Mouse (Mus musculus) intestine, embryonic 16.5 days (tissue): Measurements from ENCODE around the gene Ppp2r5a. TPM values are rescaled to one million over a fixed set of nuclear protein-coding genes. Genes with fewer than 3 reads are reported as not detected.

Experiments
- ATAC-seq: fragments of 200-750 bp; cut with Nextera tagmentation; 2 replicates; pipeline ENCODE4 v1.8.0; 2017; ENCODE audit warnings: moderate TSS enrichment, moderate library complexity
- H3K27ac ChIP-seq: fragments of 300-500 bp; sonication (generic); 2 replicates; pipeline ENCODE4 v1.5.1; 2014; ENCODE audit warnings: mild to moderate bottlenecking, low read length
- H3K27me3 ChIP-seq: fragments of 300-500 bp; sonication (generic); replicated peaks from 2 replicates; pipeline ENCODE4 v1.6.1; 2014; ENCODE audit warnings: low read length, control low read depth, mixed read lengths; ENCODE audit not compliant: control insufficient read depth, insufficient read depth
- H3K36me3 ChIP-seq: fragments of 300-500 bp; sonication (generic); 2 replicates; pipeline ENCODE4 v1.6.1; 2014; ENCODE audit warnings: low read length, control low read depth; ENCODE audit not compliant: control insufficient read depth, insufficient read depth
- H3K4me1 ChIP-seq: fragments of 300-500 bp; sonication (generic); 2 replicates; pipeline ENCODE4 v1.6.1; 2014; ENCODE audit warnings: low read length, control low read depth, mixed read lengths; ENCODE audit not compliant: control insufficient read depth, insufficient read depth
- H3K4me2 ChIP-seq: fragments of 300-500 bp; sonication (generic); 2 replicates; pipeline ENCODE4 v1.6.1; 2014; ENCODE audit warnings: low read depth, low read length, control low read depth
- H3K4me3 ChIP-seq: fragments of 300-500 bp; sonication (generic); 2 replicates; pipeline ENCODE4 v1.5.1; 2014; ENCODE audit warnings: mild to moderate bottlenecking, low read length
- H3K9ac ChIP-seq: fragments of 300-500 bp; sonication (generic); 2 replicates; pipeline ENCODE4 v1.6.1; 2014; ENCODE audit warnings: low read depth, low read length
- H3K9me3 ChIP-seq: fragments of 300-500 bp; sonication (generic); 2 replicates; pipeline ENCODE4 v1.6.1; 2016; ENCODE audit warnings: low read length, control low read depth; ENCODE audit not compliant: control insufficient read depth
- WGBS: fragments of 180-500 bp; shearing (Covaris S2); extraction: QIAGEN DNeasy Blood & Tissue Kit; methylation state at CpG from one replicate; pipeline ENCODE4 v1.1.7; 2014; 5-methylcytosine and 5-hydroxymethylcytosine counted together
- polyA plus RNA-seq: library from polyadenylated mRNA; unstranded; fragments of >200 nt; fragmentation: Nextera tagmentation; extraction: Ambion mirVana; gene quantifications from 2 replicates; pipeline ENCODE4 v1.2.1, GENCODE M21; 2015

Ppp2r5a gene
- polyA plus RNA-seq, 1 experiment from 2014 or later, result 11.8 TPM

DNA sequence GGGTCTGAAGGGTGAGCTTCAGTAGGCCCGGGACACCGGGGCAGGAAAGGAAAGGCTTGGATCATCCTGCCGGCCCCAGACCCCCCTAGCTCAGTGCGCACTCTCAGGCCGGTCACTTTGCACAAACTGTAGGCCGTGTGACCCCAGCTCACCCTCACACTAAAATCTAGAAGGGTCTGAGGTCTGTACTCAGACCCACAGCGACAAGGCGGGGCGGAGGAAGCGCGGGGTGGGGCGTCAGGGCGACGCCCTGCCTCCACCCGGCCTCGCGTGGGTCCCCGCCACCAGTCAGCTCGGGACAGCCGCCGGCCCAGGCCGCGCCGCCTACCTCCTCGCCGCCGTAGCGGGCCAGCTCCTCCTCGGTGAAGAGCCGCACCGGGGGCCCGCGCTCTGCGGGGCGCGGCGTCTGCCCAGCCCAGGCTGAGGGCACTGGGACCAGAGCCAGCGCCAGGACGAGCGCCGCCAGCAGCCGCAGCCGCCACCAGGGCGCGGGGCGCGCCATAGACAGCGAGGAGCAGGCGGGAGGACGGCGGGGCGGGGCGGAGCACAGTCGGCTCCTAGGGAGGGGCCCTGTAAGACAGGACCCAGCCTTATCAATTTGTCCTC lies 85.4 kb downstream of the Ppp2r5a start, which contains the start of gene Nenf:
Nenf (minus strand) TSS at position 604 of the 606 bp plus-strand sequence.
- ATAC-seq, result peak; percentile 96
- Histone ChIP-seq H3K36me3 (no peaks in the 10 kb centered on the region), H3K9me3 (no peaks in the 10 kb centered on the region), H3K4me3 (peak within 1 kb of the TSS; percentile 77), H3K9ac (peak within 1 kb of the TSS; percentile 91), H3K4me2 (peak within 1 kb of the TSS; percentile 60), H3K27me3 (no peaks in the 10 kb centered on the region), H3K4me1 (peaks cover 9% of the 10 kb centered on the region), H3K27ac (peak within 1 kb of the TSS; percentile 80)
- WGBS, result under 1% methylated on average over 54 of the region's 54 CpGs

DNA sequence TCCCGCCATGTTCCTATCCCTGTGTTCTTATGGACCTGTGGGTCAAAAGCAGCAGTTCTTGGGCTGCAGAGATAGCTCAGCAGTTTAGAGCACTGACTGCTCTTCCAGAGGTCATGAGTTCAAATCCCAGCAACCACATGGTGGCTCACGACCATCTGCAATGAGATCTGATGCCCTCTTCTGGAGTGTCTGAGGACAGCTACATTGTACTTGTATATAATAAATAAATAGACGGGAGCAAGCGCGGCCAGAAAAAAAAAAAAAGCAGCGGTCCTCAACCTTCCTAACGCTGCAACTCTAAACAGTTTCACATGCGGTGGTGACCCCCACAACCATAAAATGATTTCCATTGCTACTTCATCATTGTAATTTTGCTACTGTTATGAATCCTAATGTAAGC lies 86.3 kb downstream of the Ppp2r5a start:
- H3K4me2 ChIP-seq, result peak overlapping the region; percentile 60
- no peaks in the 10 kb centered on the region for H3K9me3 ChIP-seq
- 78% methylated on average over 8 of the region's 8 CpGs for WGBS
- H3K36me3 ChIP-seq, result no peaks in the 10 kb centered on the region
- ATAC-seq, result no peak
- peaks cover 9% of the 10 kb centered on the region for H3K4me1 ChIP-seq
- H3K27me3 ChIP-seq, result no peaks in the 10 kb centered on the region
- H3K9ac ChIP-seq, result peak overlapping the region; percentile 91; the same call in 1 of the 2 replicates
- H3K27ac ChIP-seq, result no peak overlapping the region
- peak overlapping the region; percentile 77 for H3K4me3 ChIP-seq

DNA sequence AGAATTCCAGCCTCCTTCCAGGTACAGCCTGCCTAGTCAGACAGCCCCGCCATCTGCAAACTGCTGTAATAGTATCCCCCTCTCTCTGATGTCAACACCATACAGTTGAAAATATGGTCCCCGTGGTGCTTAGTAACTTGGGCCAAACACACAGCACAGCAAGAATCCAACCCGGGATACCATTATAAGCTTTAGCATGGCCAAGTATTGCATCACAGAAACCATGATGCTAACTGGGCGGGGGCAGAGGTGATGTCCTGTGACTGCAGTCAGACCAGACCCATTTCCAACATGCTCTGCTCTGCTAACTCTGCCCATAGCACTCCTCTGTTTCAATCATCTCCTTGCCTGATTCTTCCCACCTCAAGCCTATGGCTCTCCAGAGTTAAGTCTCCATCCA lies 89.1 kb downstream of the Ppp2r5a start:
- H3K27ac ChIP-seq, result no peak overlapping the region
- H3K4me1 ChIP-seq, result peaks cover 7% of the 10 kb centered on the region
- no peak for ATAC-seq
- no peaks in the 10 kb centered on the region for H3K9me3 ChIP-seq
- H3K27me3 ChIP-seq, result no peaks in the 10 kb centered on the region
- no peak overlapping the region for H3K9ac ChIP-seq
- 68% methylated on average over 4 of the region's 4 CpGs for WGBS
- no peak overlapping the region for H3K4me3 ChIP-seq
- no peak overlapping the region for H3K4me2 ChIP-seq
- H3K36me3 ChIP-seq, result no peaks in the 10 kb centered on the region

DNA sequence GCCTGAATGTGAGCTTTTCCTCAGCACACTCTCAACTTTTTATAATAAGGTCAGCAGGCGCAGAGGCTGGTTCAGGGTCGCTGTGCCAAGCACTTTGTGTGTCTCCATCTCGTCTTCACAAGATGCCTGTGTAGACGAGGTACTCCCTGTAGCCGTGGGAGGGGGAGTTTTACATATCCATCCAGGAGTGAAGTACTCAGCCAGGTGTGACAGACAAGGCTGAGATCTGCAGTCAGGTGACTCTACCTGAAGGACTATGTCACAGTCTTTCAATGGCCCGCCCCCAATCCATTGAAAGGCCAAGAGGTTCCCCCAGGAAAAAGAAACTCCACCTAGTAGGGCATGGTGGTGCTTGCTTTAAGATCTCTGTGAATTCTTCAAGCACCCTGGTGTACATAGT lies 89.9 kb downstream of the Ppp2r5a start:
- Histone ChIP-seq H3K9me3 (no peaks in the 10 kb centered on the region), H3K4me3 (peak overlapping the region; percentile 72), H3K9ac (peak overlapping the region; percentile 76), H3K27me3 (no peaks in the 10 kb centered on the region), H3K27ac (peak overlapping the region; percentile 75), H3K36me3 (no peaks in the 10 kb centered on the region), H3K4me1 (peaks cover 7% of the 10 kb centered on the region), H3K4me2 (peak overlapping the region; percentile 65)
- peak; percentile 4; the same call in 1 of the 2 replicates for ATAC-seq
- 67% methylated on average over 6 of the region's 6 CpGs for WGBS

DNA sequence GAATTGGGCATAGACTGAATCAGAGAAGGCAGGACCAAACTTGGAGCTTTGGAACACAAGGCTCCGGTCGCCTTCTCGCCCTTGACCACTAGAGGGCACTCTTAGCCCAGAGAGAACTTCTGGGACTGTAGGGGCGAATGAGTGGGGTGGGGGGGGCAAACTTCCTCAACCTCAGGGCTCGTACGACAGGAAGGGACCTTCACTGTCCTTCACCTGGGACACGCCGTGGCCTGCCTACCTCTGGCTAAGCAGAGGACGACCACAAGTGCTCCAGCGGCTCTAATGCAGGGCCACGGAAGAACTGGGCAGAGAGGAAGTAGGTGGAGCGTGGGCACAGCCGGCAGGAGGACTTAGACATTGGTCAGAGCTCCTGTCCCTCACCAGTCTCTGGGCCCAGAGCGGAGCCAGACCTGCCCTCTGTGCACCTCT lies 90.5 kb downstream of the Ppp2r5a start:
- WGBS, result under 1% methylated on average over 14 of the region's 14 CpGs
- Histone ChIP-seq H3K9me3 (no peaks in the 10 kb centered on the region), H3K4me3 (peak overlapping the region; percentile 72), H3K27ac (peak overlapping the region; percentile 75), H3K27me3 (no peaks in the 10 kb centered on the region), H3K4me1 (peaks cover 7% of the 10 kb centered on the region), H3K9ac (peak overlapping the region; percentile 76), H3K36me3 (no peaks in the 10 kb centered on the region), H3K4me2 (peak overlapping the region; percentile 65)
- peak; percentile 95 for ATAC-seq

DNA sequence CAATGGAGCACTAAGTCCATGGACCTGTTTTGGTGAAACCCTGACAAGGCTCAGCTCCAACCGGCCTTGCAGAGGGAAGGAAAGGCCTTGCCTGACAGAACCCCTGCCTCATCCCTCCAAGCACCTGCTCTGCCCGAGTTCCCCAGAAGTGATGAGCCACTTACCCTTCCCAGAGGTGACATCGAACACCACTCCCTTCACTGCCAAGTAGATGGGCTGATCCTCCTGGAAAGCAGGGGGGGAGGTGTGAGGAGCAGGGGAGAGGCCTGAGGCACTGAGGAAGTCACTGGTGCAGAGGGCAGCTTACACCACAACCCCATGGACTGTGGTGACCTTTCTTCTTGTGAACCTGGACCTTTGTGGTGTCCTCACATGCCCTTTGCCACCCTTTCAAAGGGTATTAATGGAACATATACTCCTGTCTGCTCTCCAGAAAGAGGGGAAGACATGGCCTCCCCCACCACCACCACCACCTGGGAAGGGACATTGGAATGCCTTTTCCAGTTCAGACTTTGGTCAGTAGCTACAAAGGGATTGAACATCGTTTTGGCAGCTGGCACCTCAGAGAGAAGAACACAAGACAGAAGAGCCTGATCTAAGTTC lies 91.7 kb downstream of the Ppp2r5a start:
- H3K9ac ChIP-seq, result no peak overlapping the region
- no peak overlapping the region for H3K27ac ChIP-seq
- peaks cover 7% of the 10 kb centered on the region for H3K4me1 ChIP-seq
- no peak for ATAC-seq
- no peak overlapping the region for H3K4me3 ChIP-seq
- H3K4me2 ChIP-seq, result no peak overlapping the region
- H3K27me3 ChIP-seq, result no peaks in the 10 kb centered on the region
- no peaks in the 10 kb centered on the region for H3K36me3 ChIP-seq
- 70% methylated on average over 4 of the region's 4 CpGs for WGBS
- no peaks in the 10 kb centered on the region for H3K9me3 ChIP-seq

DNA sequence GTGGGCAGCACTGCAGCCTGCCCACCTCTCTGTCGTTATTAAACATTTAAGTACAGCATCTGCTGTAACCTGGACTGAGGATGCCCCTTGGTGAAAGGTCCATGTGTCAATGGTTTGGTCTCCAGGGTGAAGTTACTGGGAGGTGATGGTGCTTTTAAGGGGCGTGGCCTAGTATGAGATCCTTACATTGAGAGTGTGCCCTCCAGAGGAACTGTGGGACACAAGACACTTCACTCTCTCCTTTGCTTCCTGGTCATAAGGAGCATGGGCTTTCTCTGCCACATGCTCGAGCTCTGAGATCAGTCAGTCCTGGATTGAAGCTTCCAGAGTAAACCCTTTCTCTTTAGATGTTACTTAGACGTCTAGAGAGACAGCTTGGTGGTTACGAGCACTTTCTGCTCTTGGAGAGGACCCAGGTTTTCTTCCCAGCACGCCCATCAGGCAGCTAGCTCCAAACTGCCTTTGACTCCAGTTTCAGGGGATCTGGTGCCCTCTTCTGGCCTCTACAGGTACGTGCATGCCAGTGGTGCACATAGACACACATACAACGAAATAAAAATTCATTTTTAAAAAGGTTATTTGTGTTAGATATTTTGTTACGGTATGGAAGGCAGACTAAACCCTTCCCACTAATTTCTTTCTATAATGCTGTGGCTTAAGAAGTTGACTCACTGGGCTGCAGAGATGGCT lies 95.2 kb downstream of the Ppp2r5a start:
- WGBS, result 84% methylated on average over 9 of the region's 9 CpGs
- H3K4me3 ChIP-seq, result no peak overlapping the region

DNA sequence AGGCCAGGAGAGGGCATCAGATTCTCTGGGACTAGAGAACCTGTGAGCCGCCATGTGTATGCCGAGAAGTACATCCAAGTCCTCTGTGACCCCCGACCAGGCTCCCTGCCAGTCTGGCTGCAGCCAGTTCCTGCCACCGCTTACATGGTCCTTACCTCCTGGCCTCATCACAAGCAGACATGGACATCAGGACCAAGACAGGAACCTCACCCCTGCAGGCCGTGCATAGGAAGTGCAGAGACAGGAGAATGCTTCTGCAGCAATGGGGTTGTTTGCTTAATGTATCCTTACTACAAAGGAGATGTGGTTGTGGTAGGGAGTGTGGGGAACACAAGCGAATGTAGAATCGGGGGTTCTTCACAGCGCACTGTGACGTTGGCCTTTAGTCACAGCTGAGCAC lies 96.8 kb downstream of the Ppp2r5a start:
- no peak overlapping the region for H3K9ac ChIP-seq
- WGBS, result 87% methylated on average over 9 of the region's 9 CpGs

More for the DNA sequence above, 95.2 kb downstream of the Ppp2r5a start:
- Histone ChIP-seq H3K4me2 (no peak overlapping the region), H3K4me1 (peaks cover 2% of the 10 kb centered on the region; the same call in 1 of the 2 replicates), H3K27me3 (no peaks in the 10 kb centered on the region), H3K9ac (no peak overlapping the region), H3K27ac (no peak overlapping the region), H3K9me3 (no peaks in the 10 kb centered on the region), H3K36me3 (0 out of 2 replicates have a peak, but pooled peaks cover 2% of the 10 kb centered on the region)
- ATAC-seq, result no peak

DNA sequence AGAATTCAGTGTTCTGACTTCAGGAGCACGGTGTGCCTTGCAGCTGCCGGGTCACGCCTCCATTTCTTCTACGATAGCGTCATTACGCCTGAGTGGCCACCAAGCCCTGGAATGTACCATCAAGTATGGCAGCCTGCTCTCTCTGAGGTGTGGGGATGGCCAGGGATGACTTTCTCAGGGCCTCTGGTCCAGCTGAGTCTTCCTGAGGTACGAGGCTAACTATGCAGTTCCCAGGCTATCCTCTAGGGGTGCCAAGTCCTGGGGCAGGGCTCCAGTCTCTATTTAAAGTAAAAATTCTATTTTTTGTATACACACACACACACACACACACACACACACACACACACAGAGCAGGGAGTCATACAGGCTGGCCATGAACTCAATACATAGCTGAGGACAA lies 97.5 kb downstream of the Ppp2r5a start:
- Histone ChIP-seq H3K4me1 (no peaks in the 10 kb centered on the region), H3K4me3 (no peak overlapping the region), H3K9me3 (no peaks in the 10 kb centered on the region), H3K36me3 (0 out of 2 replicates have a peak, but pooled peaks cover 2% of the 10 kb centered on the region), H3K27me3 (no peaks in the 10 kb centered on the region), H3K4me2 (no peak overlapping the region), H3K27ac (no peak overlapping the region), H3K9ac (no peak overlapping the region)
- 77% methylated on average over 7 of the region's 7 CpGs for WGBS
- no peak for ATAC-seq

More for the DNA sequence above, 96.8 kb downstream of the Ppp2r5a start:
- Histone ChIP-seq H3K9me3 (no peaks in the 10 kb centered on the region), H3K27ac (no peak overlapping the region), H3K4me2 (no peak overlapping the region), H3K4me1 (no peaks in the 10 kb centered on the region), H3K36me3 (0 out of 2 replicates have a peak, but pooled peaks cover 2% of the 10 kb centered on the region), H3K27me3 (no peaks in the 10 kb centered on the region), H3K4me3 (no peak overlapping the region)
- ATAC-seq, result no peak
